Mouse (Mus musculus) myocyte (in vitro differentiated cells): ENCODE measurements around the gene Tacc2.
"Not testable (repeated sequence)": the region's sequence is repeated elsewhere in the genome, so short reads cannot be mapped to it uniquely, and the experiment has no call there.

Source experiments
- E2F4 ChIP-seq: IDR thresholded peaks from one replicate; pipeline ENCODE4 v1.6.1; 2011; ENCODE audit warnings: mild to moderate bottlenecking, control low read depth, moderate library complexity; ENCODE audit not compliant: insufficient read depth
- MAX ChIP-seq: IDR thresholded peaks from one replicate; pipeline ENCODE4 v1.6.1; 2011; ENCODE audit warnings: low read depth, mild to moderate bottlenecking, control low read depth
- MYOD1 ChIP-seq, 3 experiments: IDR thresholded peaks; one replicate each; pipeline ENCODE4 v1.6.1; 2011; ENCODE audit warnings: control low read depth in 2 of 3, low read depth in 2 of 3, mild to moderate bottlenecking in 2 of 3, moderate library complexity in 1 of 3; ENCODE audit not compliant: insufficient read length in 2 of 3, control insufficient read depth in 1 of 3
- MYOG ChIP-seq, 3 experiments: IDR thresholded peaks; one replicate each; pipeline ENCODE4 v1.6.1; 2011; ENCODE audit warnings: control low read depth in 2 of 3, low read depth in 2 of 3, mild to moderate bottlenecking in 2 of 3; ENCODE audit not compliant: insufficient read length in 2 of 3, control insufficient read depth in 1 of 3, insufficient read depth in 1 of 3
- POLR2A ChIP-seq: IDR thresholded peaks from one replicate; pipeline ENCODE4 v1.6.1; 2011; ENCODE audit warnings: low read depth, mild to moderate bottlenecking, control low read depth, moderate library complexity; ENCODE audit not compliant: insufficient read length
- POLR2AphosphoS2 ChIP-seq: IDR thresholded peaks from one replicate; pipeline ENCODE4 v1.6.1; 2011; ENCODE audit warnings: low read depth, control low read depth; ENCODE audit not compliant: insufficient read length
- REST ChIP-seq: IDR thresholded peaks from one replicate; pipeline ENCODE4 v1.6.1; 2011; ENCODE audit warnings: mild to moderate bottlenecking, control low read depth, moderate library complexity; ENCODE audit not compliant: insufficient read depth, insufficient read length
- SRF ChIP-seq: IDR thresholded peaks from one replicate; pipeline ENCODE4 v1.6.1; 2011; ENCODE audit warnings: low read depth; ENCODE audit not compliant: control insufficient read depth, insufficient read length
- TCF12 ChIP-seq: IDR thresholded peaks from one replicate; pipeline ENCODE4 v1.6.1; 2011; ENCODE audit warnings: mild to moderate bottlenecking, control low read depth; ENCODE audit not compliant: poor library complexity, insufficient read depth, severe bottlenecking
- USF1 ChIP-seq: IDR thresholded peaks from one replicate; pipeline ENCODE4 v1.6.1; 2011; ENCODE audit warnings: low read depth, mild to moderate bottlenecking, control low read depth, moderate library complexity

DNA sequence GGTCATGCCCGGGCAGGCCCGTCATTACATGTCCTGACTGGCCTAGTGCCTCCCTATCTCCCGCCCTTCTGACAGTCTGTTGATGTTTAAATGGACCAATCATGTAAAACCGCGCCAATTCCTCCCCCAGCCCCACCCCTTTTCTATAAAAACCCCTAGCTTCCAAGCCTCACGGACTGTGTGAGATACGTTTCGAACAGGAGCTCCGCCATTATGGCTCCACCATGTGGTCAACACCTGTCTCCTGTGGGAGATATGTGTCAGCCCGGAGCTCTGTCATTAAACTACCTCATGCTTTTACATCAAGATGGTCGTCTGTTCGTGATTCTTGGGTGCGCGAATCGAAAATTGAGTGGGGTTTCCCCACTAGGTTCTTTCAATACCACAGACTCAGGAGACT is 46.1 kb upstream of the Tacc2 start:
- TF ChIP-seq POLR2A; E2F4; MYOG (IDR thresholded peaks at IDR 0.05; ENCODE audit: control insufficient read depth in 1 of 3, insufficient read depth in 1 of 3, insufficient read length in 2 of 3, low read depth in 2 of 3); POLR2AphosphoS2; USF1; MYOD1 (IDR thresholded peaks at IDR 0.05; ENCODE audit: control insufficient read depth in 1 of 3, insufficient read length in 2 of 3, low read depth in 2 of 3); TCF12; REST; MAX; SRF: not testable (repeated sequence)
